Mouse (Mus musculus): ENCODE measurements around the gene Olfr747.
"Not testable (repeated sequence)": the region's sequence is repeated elsewhere in the genome, so short reads cannot be mapped to it uniquely, and the experiment has no call there.

Olfr747 gene

DNA sequence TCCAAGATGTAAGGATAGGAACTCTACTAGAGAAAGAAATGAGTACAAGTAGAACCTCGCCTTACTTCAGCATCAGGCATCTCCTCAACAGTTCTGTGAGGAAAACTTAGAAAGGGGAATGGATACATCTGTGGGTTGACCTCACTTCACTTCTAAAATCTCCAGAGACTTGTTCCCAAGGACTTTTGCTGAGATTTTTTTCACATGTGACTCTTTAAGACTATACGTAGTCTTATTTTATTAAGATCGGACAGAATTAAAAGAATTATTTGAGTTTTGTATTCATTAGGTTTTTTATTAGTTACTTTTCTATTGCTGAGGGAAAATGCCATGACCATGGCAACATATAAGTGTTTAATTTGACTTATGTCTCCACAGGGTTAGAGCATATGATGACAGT is at the start of gene Olfr747:
Gene Olfr747 (minus strand): TSS at position 101 of the 400 bp plus-strand sequence.
- no peak for DNase-seq

DNA sequence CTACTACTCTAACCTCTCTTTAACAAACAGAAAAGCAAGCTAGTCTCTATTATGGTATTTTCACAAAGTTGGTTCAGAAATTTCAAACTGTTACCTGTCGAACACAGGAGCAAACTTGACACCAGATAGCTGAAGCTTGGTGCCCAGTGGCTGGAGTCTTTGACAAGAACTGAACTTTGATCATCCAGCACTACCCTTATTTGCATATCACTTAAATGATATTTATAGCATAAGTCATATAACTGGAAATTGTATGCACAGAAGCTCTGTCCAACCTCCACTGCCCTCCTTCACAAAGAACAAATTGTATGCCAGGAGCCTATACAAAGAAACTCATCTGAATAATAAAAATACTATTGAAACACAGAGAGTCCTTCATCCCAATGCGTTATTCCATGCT is 48.6 kb upstream of the Olfr747 start:
- DNase-seq, result no peak

DNA sequence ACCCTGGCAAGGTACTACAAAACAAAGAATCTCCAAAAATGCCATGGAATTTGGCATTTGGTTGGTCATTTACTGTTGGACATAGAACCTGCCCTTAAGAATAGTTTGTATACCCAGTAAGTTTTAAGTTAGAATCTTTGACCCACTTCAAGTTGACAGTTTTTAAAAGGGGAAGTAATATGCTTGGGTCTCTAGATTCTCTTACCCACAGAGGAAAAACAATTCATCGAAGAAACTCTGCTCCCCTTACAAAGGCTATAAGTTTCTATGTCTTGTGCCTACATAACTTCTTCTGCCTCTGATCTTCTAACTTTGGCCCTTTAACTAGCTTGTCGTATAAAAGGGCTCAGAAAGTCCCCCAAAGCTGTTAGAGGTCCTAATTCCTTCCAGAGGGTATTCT is 47.3 kb upstream of the Olfr747 start:
- no peak for DNase-seq

DNA sequence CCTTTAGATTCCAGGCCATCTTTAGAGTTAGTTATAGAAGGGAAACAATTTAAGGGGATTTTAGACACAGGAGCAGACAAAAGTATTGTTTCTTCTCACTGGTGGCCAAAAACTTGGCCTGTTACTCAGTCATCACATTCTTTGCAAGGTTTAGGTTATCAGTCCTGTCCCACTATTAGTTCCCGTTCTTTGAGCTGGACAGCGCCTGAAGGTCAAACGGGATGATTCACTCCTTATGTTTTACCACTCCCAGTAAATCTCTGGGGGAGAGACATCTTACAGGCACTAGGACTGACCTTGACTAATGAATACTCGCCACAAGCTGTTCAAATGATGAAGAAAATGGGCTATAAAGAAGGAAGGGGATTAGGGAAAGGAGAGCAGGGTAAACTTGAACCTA is 29.4 kb upstream of the Olfr747 start:
- DNase-seq, result not testable (repeated sequence)

DNA sequence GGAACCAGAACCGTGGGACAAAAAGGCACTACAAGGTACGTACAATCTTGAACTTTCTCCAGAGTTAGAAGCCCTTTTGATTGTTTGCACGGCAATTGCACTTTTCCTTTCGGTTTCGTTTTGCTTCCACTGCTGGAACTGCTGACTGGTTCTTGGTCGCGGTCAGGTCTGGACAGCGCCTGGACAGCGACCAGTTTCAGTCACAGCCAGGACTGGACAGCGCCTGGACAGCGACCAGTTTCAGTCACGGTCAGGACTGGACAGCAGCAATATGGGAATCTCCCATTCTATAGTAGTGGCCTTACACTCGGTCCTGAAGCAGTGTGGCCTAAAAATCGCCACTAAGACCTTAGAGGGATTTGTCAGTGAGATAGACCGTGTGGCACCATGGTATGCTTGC is 26.9 kb upstream of the Olfr747 start:
- not testable (repeated sequence) for DNase-seq

DNA sequence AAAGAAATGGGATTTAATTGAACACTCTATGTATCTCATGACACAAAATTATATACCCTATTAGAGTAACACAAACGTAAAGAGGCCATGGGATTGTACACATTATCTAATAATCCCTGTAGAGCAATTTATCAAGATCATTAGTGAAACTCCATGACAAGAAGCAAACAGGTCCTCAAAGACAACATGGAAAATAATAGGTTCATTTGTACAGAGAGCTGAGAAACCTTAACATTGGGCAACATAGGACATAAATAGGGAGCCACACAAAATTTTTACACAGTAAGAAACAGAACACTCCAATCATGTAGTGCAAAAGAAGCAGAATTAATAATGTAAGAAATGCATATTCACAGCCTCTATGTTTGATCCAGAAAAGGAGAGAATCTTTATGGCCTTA is 14.1 kb upstream of the Olfr747 start, which contains the start of gene Olfr748:
Gene Olfr748 (plus strand): TSS at position 301 of the 400 bp plus-strand sequence.
- DNase-seq, result no peak

DNA sequence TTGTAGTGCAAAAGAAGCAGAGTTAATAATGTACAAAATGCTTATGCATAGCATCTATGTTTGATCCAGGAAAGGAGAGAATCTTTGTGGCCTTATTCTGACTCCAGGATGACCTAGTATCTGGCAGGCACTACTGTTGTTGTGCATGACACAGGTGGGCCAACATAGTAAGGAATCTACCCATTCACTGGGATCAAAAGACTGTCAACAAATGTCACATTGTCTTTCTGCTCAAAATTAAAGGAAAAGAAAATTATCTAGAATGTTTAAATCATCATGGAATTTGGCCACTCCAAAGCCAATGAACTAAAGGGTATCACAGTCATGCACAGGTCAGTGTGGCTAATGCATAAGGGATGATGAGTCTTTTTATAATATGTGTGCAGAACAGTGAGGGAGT is 46.2 kb downstream of the Olfr747 start, which contains the start of gene Olfr746:
Gene Olfr746 (plus strand): TSS at position 301 of the 400 bp plus-strand sequence.
- no peak for DNase-seq

DNA sequence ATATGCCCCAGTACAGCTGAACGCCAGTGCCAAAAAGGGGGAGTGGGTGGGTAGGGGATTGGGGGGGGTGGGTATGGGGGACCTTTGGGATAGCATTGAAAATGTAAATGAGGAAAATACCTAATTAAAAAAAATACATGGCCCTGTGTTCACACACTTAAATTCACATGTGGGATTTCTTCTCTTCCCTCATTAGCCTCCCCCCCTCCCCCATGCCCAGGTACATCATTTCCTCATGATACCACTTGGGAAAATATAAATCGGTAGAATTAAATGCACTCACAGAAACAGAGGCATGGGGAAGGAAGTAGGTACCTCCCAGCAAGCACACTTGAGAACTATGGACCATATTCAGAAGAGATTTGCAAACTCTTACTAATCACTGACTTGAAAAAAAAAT is 53.9 kb downstream of the Olfr747 start, which contains the start of gene Olfr745:
Gene Olfr745 (plus strand): TSS at position 301 of the 400 bp plus-strand sequence.
- no peak for DNase-seq
